Mouse (Mus musculus) thymus, adult 2 months (tissue): ENCODE results near the gene Memo1. TPM values are rescaled to one million over a fixed set of nuclear protein-coding genes. Genes with fewer than 3 reads are reported as not detected.
A peak's percentile ranks its signal among the peaks of the same experiment; 100 is the strongest.

Experiments used
- DNase-seq: peaks from one replicate; pipeline ENCODE4 v3.0.0; 2021
- H3K27ac ChIP-seq: fragments of 200-500 bp; 2 replicates; pipeline ENCODE4 v1.5.1; 2012; ENCODE audit warnings: low read length, control low read depth; ENCODE audit not compliant: control insufficient read depth, insufficient read depth
- H3K27me3 ChIP-seq: fragments of 200-500 bp; 2 replicates; pipeline ENCODE4 v1.6.1; 2012; ENCODE audit warnings: mild to moderate bottlenecking, low read length, moderate library complexity, mixed read lengths; ENCODE audit not compliant: control insufficient read depth, insufficient read depth
- H3K36me3 ChIP-seq: fragments of 200-500 bp; 2 replicates; pipeline ENCODE4 v1.6.1; 2012; ENCODE audit warnings: mild to moderate bottlenecking, low read length, moderate library complexity; ENCODE audit not compliant: control insufficient read depth, insufficient read depth
- H3K4me1 ChIP-seq: fragments of 200-500 bp; replicated peaks from 2 replicates; pipeline ENCODE4 v1.6.1; 2012; ENCODE audit warnings: low read length; ENCODE audit not compliant: control insufficient read depth, insufficient read depth
- H3K4me3 ChIP-seq: fragments of 200-500 bp; 2 replicates; pipeline ENCODE4 v1.5.1; 2012; ENCODE audit warnings: mild to moderate bottlenecking, low read length, control low read depth, moderate library complexity; ENCODE audit not compliant: control insufficient read depth, insufficient read depth
- CTCF ChIP-seq: fragments of 200-500 bp; IDR thresholded peaks from 2 replicates; pipeline ENCODE4 v1.5.1; 2012; ENCODE audit warnings: mild to moderate bottlenecking, control low read depth, low read length, moderate library complexity, borderline replicate concordance; ENCODE audit not compliant: control insufficient read depth, poor library complexity, insufficient read depth; ENCODE audit errors: extremely low read depth
- POLR2A ChIP-seq: fragments of 200-500 bp; IDR thresholded peaks from 2 replicates; pipeline ENCODE4 v1.6.1; 2012; ENCODE audit warnings: mild to moderate bottlenecking, low read length, control low read depth, moderate library complexity; ENCODE audit not compliant: control insufficient read depth, poor library complexity, insufficient read depth; ENCODE audit errors: extremely low read depth
- WGBS: fragments of 180-500 bp; shearing (Covaris S2); methylation state at CpG from one replicate; pipeline ENCODE4 v1.1.7; 2018; 5-methylcytosine and 5-hydroxymethylcytosine counted together
- polyA plus RNA-seq: library from polyadenylated mRNA; depleted of rRNA; stranded (reverse); fragments of >200 nt; gene quantifications from 2 replicates; pipeline ENCODE4 v1.2.3, GENCODE M21; 2012

Memo1 gene
- polyA plus RNA-seq, 1 experiment: 64.5 TPM

GRCm38 (mm10) chr17:74270205-74270604, 25.1 kb downstream of the Memo1 start:
- no peak overlapping the region for H3K4me3 ChIP-seq
- H3K4me1 ChIP-seq: no peaks in the 10 kb centered on the region; the same call in 1 of the 2 replicates
- no peak for DNase-seq
- no peaks in the 10 kb centered on the region for H3K27me3 ChIP-seq
- H3K36me3 ChIP-seq: no peaks in the 10 kb centered on the region
- H3K27ac ChIP-seq: no peak overlapping the region
- TF ChIP-seq CTCF: no peak
- TF ChIP-seq POLR2A: no peak
- WGBS: 59% methylated on average over 2 of the region's 2 CpGs

- Histone ChIP-seq H3K27me3 (no peaks in the 10 kb centered on the region), H3K27ac (no peak overlapping the region), H3K4me1 (no peaks in the 10 kb centered on the region; the same call in 1 of the 2 replicates), H3K36me3 (no peaks in the 10 kb centered on the region), H3K4me3 (no peak overlapping the region)
- DNase-seq: no peak
- 96% methylated on average over 11 of the region's 11 CpGs for WGBS
- no peak for TF ChIP-seq CTCF
- TF ChIP-seq POLR2A: no peak
Measured at GRCm38 (mm10) chr17:74267415-74268180, 27.7 kb downstream of the Memo1 start.

- no peak for DNase-seq
- H3K4me1 ChIP-seq: no peaks in the 10 kb centered on the region; the same call in none of the 2 replicates
- no peak overlapping the region for H3K27ac ChIP-seq
- H3K4me3 ChIP-seq: no peak overlapping the region
- H3K36me3 ChIP-seq: no peaks in the 10 kb centered on the region
- H3K27me3 ChIP-seq: no peaks in the 10 kb centered on the region
- no peak for TF ChIP-seq CTCF
- no peak for TF ChIP-seq POLR2A
- WGBS: 71% methylated on average over 1 of the region's 1 CpGs
Measured at GRCm38 (mm10) chr17:74265636-74266035, 29.7 kb downstream of the Memo1 start.

- TF ChIP-seq POLR2A (no peak), CTCF (no peak)
- 0 out of 2 replicates have a peak overlapping the region, but pooled peaks have one; percentile 10 for H3K27ac ChIP-seq
- H3K36me3 ChIP-seq: no peaks in the 10 kb centered on the region
- WGBS: 68% methylated on average over 5 of the region's 5 CpGs
- no peaks in the 10 kb centered on the region; the same call in none of the 2 replicates for H3K4me1 ChIP-seq
- no peak for DNase-seq
- H3K4me3 ChIP-seq: no peak overlapping the region
- H3K27me3 ChIP-seq: no peaks in the 10 kb centered on the region
Measured at GRCm38 (mm10) chr17:74265156-74265505, 30.2 kb downstream of the Memo1 start.

- Histone ChIP-seq H3K4me3 (no peak overlapping the region), H3K36me3 (no peaks in the 10 kb centered on the region), H3K27me3 (no peaks in the 10 kb centered on the region), H3K4me1 (no peaks in the 10 kb centered on the region; the same call in none of the 2 replicates), H3K27ac (no peak overlapping the region)
- DNase-seq: no peak
- 94% methylated on average over 3 of the region's 3 CpGs for WGBS
- no peak for TF ChIP-seq CTCF
- TF ChIP-seq POLR2A: no peak
Measured at GRCm38 (mm10) chr17:74264333-74265155, 30.8 kb downstream of the Memo1 start.

GRCm38 (mm10) chr17:74262415-74262814, 32.9 kb downstream of the Memo1 start:
- Histone ChIP-seq H3K4me1 (peaks cover 4% of the 10 kb centered on the region), H3K27me3 (no peaks in the 10 kb centered on the region), H3K36me3 (peaks cover 4% of the 10 kb centered on the region; the same call in 1 of the 2 replicates), H3K27ac (no peak overlapping the region), H3K4me3 (no peak overlapping the region)
- no peak for DNase-seq
- WGBS: 86% methylated on average over 3 of the region's 3 CpGs
- TF ChIP-seq POLR2A (no peak), CTCF (no peak)
